Mouse (Mus musculus): ENCODE measurements around the gene Atxn7l1.

DNA sequence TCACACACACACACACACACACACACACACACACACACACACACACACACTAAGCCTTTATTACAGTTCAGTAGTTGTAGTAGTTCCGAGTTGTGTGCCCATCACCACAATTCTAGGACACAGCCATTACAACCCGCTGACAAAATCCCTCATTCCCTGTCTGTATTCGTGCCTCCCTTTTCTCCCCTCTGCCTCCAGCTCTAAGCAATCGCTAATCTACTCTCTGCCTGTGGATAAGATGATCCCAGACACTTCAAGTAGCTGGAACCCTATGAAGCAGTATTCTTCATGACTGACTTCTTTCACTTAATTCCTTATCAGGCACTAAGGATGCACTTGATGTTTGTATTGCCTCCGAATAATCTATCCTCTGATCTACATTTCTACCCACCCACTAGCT lies 257.5 kb downstream of the Atxn7l1 start:
- TF ChIP-seq CTCF (IDR thresholded peaks at IDR 0.05; ENCODE audit: insufficient read depth, low read depth, low read length): no peak
- no peak for TF ChIP-seq POLR2A (IDR thresholded peaks at IDR 0.05; ENCODE audit: insufficient read depth, low read depth, low read length)

Data from olfactory bulb, adult 2 months (tissue).